Mouse (Mus musculus): Measurements from ENCODE around the gene Gm36210.

GRCm38 (mm10) chr7:4947855-4948254 is 41.5 kb upstream of the Gm36210 start:
- TF ChIP-seq POLR2A (IDR thresholded peaks at IDR 0.05; ENCODE audit: borderline replicate concordance, low read depth, low read length) (no peak), CTCF (IDR thresholded peaks at IDR 0.05; ENCODE audit: low read depth, low read length) (no peak)

Measured in bone marrow macrophage, adult 2 months (primary cell).